Comparison of ENCODE assay signal across 9 mouse cellular contexts in the genomic region with DNA sequence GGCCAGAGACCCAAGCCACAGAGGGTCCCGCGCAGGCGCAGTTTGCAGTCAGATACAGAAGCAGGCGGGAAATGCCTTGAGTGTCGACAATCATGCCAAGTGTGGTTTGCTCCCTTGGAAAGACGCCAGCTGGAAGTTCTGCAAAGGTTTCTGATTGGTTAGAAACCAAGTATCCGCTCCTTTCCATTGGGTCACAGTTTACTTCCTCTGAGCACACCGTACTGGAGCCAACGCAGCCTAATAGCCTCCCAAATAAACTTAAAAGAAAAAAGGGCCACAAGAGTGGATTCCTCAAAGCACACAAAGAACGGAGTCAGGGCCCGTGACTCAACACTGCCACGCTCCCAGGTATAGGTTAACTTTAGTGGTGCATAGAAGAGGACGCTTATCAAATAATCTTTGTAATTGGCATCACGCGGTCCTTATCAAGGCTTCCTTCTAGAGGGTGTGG.
A peak's percentile ranks its signal among the peaks of the same experiment; 100 is the strongest.
DNase-seq lines count a peak whose midpoint lies in the region; ATAC-seq lines count a peak whose summit lies in the region.
"Had no signal": no experiment of that assay in that cellular context is flagged by ENCODE, and none has a peak within 500 bp of the region (broad histone marks: within the 10 kb centered on the region; RNA-seq: fewer than 3 reads in every experiment).

No protein-coding gene starts in this region.

- peak; percentile 23 for DNase-seq in kidney, adult 18-20 months
- DNase-seq in adrenal gland, postnatal 25 days, result peak; percentile 24
- DNase-seq in heart, postnatal 36 days, result peak; percentile 28 to 56
- DNase-seq in lung, postnatal 14 days, result peak; percentile 86
- DNase-seq in thymus, adult 18-20 months, result no peak
- DNase-seq in Muller cell, postnatal 12 days (ENCODE audit: inconsistent ontology term), result no peak
- DNase-seq in MN1 (ENCODE audit: low spot score), result no peak

- H3K4me3 ChIP-seq in kidney, embryonic 16.5 days (ENCODE audit: low read length), result no peak overlapping the region

- H3K27me3 ChIP-seq in kidney, embryonic 16.5 days (ENCODE audit: insufficient read depth, low read length), result no peaks in the 10 kb centered on the region
- H3K27me3 ChIP-seq: Patski had no signal

- H3K4me2 ChIP-seq in kidney, embryonic 16.5 days (replicated peaks; ENCODE audit: low read depth, low read length), result no peak overlapping the region

- intact Hi-C loops in heart, postnatal 36 days (cut with DNase I), result no loop called here

- H3K36me3 ChIP-seq in kidney, embryonic 16.5 days (ENCODE audit: insufficient read depth, low read length), result no peaks in the 10 kb centered on the region

- WGBS in kidney, embryonic 16.5 days, result 67% methylated on average over 15 of the region's 15 CpGs

- H3K9me3 ChIP-seq in kidney, embryonic 16.5 days (ENCODE audit: low read length), result no peaks in the 10 kb centered on the region

- H3K9ac ChIP-seq in kidney, embryonic 16.5 days (replicated peaks; ENCODE audit: low read length), result no peak overlapping the region

- H3K27ac ChIP-seq in kidney, embryonic 16.5 days (ENCODE audit: low read length), result no peak overlapping the region

- peaks cover 24% of the 10 kb centered on the region for H3K4me1 ChIP-seq in kidney, embryonic 16.5 days (ENCODE audit: insufficient read depth, low read length)

- ATAC-seq in kidney, embryonic 16.5 days (ENCODE audit: low FRiP score, low TSS enrichment), result no peak
- ATAC-seq: Patski had no signal

Comparison
In these comparisons a context has a peak if more than half of its experiments do, and no peak if none do; other contexts are left out.
1. DNase-seq: peak in kidney, adult 18-20 months (single experiment), adrenal gland, postnatal 25 days (single experiment), heart, postnatal 36 days (2 of 2) and lung, postnatal 14 days (single experiment); none in thymus, adult 18-20 months (0 of 2), Muller cell, postnatal 12 days (single experiment) and MN1 (single experiment).